Mouse (Mus musculus) gastrocnemius, adult 18-20 months (tissue): Measurements from ENCODE around the gene Crebl2. TPM values are rescaled to one million over a fixed set of nuclear protein-coding genes. Genes with fewer than 3 reads are reported as not detected.
A peak's percentile ranks its signal among the peaks of the same experiment; 100 is the strongest.

Experiments
- DNase-seq: peaks from one replicate; pipeline ENCODE4 v3.0.0; 2021; ENCODE audit warnings: low spot score
- long read RNA-seq, 2 experiments: library from polyadenylated mRNA; stranded (forward); transcript quantifications; one replicate each; pipeline ENCODE4 v2.0.0; 2021
- total RNA-seq, 2 experiments: library from RNA; stranded (reverse); gene quantifications; 2 replicates each; pipeline ENCODE4 v1.2.3; 2021

Gene Crebl2
- 10 to 100 TPM; 12.4 to 14.2 TPM for total RNA-seq
- long read RNA-seq, experiment 1, partial matches to known transcripts, result 1 of 5 reads
- long read RNA-seq, experiment 1, other reads (novel, unspliced or antisense), result 0 of 5 reads
- long read RNA-seq, experiment 2, partial matches to known transcripts, result 1 of 6 reads
- long read RNA-seq, experiment 2, other reads (novel, unspliced or antisense), result 3 of 6 reads

GRCm38 (mm10) chr6:134829786-134830700 is at the start of gene Crebl2:
Crebl2 (plus strand) TSS chr6:134830154.
- DNase-seq, result peak; percentile 100

GRCm38 (mm10) chr6:134781494-134781913 is 48.5 kb upstream of the Crebl2 start:
- DNase-seq, result no peak

- DNase-seq, result no peak
These were observed 47.1 kb upstream of the Crebl2 start for GRCm38 (mm10) chr6:134782900-134783299.

GRCm38 (mm10) chr6:134786426-134786825 is 43.5 kb upstream of the Crebl2 start:
- DNase-seq, result no peak

GRCm38 (mm10) chr6:134789100-134789499 is 40.9 kb upstream of the Crebl2 start:
- DNase-seq, result no peak

GRCm38 (mm10) chr6:134791251-134792118 is 38.5 kb upstream of the Crebl2 start:
- peak; percentile 28 for DNase-seq

- DNase-seq, result peak; percentile 98
These were observed 37.6 kb upstream of the Crebl2 start, which contains the start of gene Dusp16 for GRCm38 (mm10) chr6:134792141-134793045. Dusp16 (minus strand) TSS chr6:134792625.

GRCm38 (mm10) chr6:134793046-134793806 is 36.7 kb upstream of the Crebl2 start:
- no peak for DNase-seq

- DNase-seq, result peak; percentile 85
These were observed 35.9 kb upstream of the Crebl2 start for GRCm38 (mm10) chr6:134793911-134794520.

- DNase-seq, result no peak
These were observed 33.7 kb upstream of the Crebl2 start for GRCm38 (mm10) chr6:134796297-134796696.

- DNase-seq, result no peak
These were observed 28.5 kb upstream of the Crebl2 start for GRCm38 (mm10) chr6:134801483-134801882.

GRCm38 (mm10) chr6:134802641-134803043 is 27.3 kb upstream of the Crebl2 start:
- no peak for DNase-seq

GRCm38 (mm10) chr6:134804736-134805277 is 25.1 kb upstream of the Crebl2 start:
- no peak for DNase-seq

GRCm38 (mm10) chr6:134806130-134806529 is 23.8 kb upstream of the Crebl2 start:
- DNase-seq, result no peak

- DNase-seq, result no peak
These were observed 22.9 kb upstream of the Crebl2 start for GRCm38 (mm10) chr6:134807091-134807490.

- no peak for DNase-seq
These were observed 22.2 kb upstream of the Crebl2 start for GRCm38 (mm10) chr6:134807794-134808193.

GRCm38 (mm10) chr6:134813066-134813465 is 16.9 kb upstream of the Crebl2 start:
- DNase-seq, result no peak

GRCm38 (mm10) chr6:134817051-134817928 is 12.7 kb upstream of the Crebl2 start:
- DNase-seq, result no peak
